Mouse (Mus musculus) lung, postnatal 4 days (tissue): ENCODE data around the gene Ntf5.
A peak's percentile ranks its signal among the peaks of the same experiment; 100 is the strongest.

Source experiments
- DNase-seq, 2 experiments: peaks; one replicate each; pipeline ENCODE4 v3.0.0; 2021

Gene Ntf5

GRCm38 (mm10) chr7:45435038-45435437, 21.5 kb downstream of the Ntf5 start:
- peak in 1 of 2 experiments; percentile 51 for DNase-seq

GRCm38 (mm10) chr7:45436444-45436843, 22.9 kb downstream of the Ntf5 start:
- DNase-seq: no peak

- DNase-seq: no peak
Measured at GRCm38 (mm10) chr7:45437046-45437445, 23.6 kb downstream of the Ntf5 start.

- DNase-seq: peak; percentile 44 to 49
Measured at GRCm38 (mm10) chr7:45437521-45438276, 24.2 kb downstream of the Ntf5 start, which contains the start of gene Ruvbl2. Gene Ruvbl2 (minus strand): TSS chr7:45438096.

- DNase-seq: no peak
Measured at GRCm38 (mm10) chr7:45443526-45444420, 30.3 kb downstream of the Ntf5 start.

- no peak for DNase-seq
Measured at GRCm38 (mm10) chr7:45446589-45446988, 33.1 kb downstream of the Ntf5 start.

GRCm38 (mm10) chr7:45447325-45447990, 34.0 kb downstream of the Ntf5 start:
- DNase-seq: peak in 1 of 2 experiments; percentile 55

GRCm38 (mm10) chr7:45449974-45450373, 36.5 kb downstream of the Ntf5 start:
- DNase-seq: no peak

- peak; percentile 78 to 89 for DNase-seq
Measured at GRCm38 (mm10) chr7:45451344-45451982, 38.0 kb downstream of the Ntf5 start.

GRCm38 (mm10) chr7:45454971-45455370, 41.5 kb downstream of the Ntf5 start:
- DNase-seq: no peak

GRCm38 (mm10) chr7:45455932-45456696, 42.6 kb downstream of the Ntf5 start:
- DNase-seq: no peak

GRCm38 (mm10) chr7:45456721-45457203, 43.3 kb downstream of the Ntf5 start:
- no peak for DNase-seq

GRCm38 (mm10) chr7:45457204-45458060, 43.9 kb downstream of the Ntf5 start:
- DNase-seq: peak; percentile 37 to 52

GRCm38 (mm10) chr7:45458748-45459563, 45.5 kb downstream of the Ntf5 start:
- DNase-seq: peak; percentile 86 to 87

- DNase-seq: peak; percentile 97 to 99
Measured at GRCm38 (mm10) chr7:45459564-45460140, 46.2 kb downstream of the Ntf5 start, which contains the start of gene Ftl1. Gene Ftl1 (minus strand): TSS chr7:45459884.

GRCm38 (mm10) chr7:45460377-45460776, 46.9 kb downstream of the Ntf5 start:
- DNase-seq: no peak

GRCm38 (mm10) chr7:45460860-45461314, 47.4 kb downstream of the Ntf5 start:
- DNase-seq: peak; percentile 75 to 83

- DNase-seq: no peak
Measured at GRCm38 (mm10) chr7:45461326-45461725, 47.8 kb downstream of the Ntf5 start.

GRCm38 (mm10) chr7:45461781-45462180, 48.3 kb downstream of the Ntf5 start:
- no peak for DNase-seq
